Mouse (Mus musculus) brain, embryonic 14.5 days (tissue): ENCODE measurements at regions not wholly inside any gene's neighbourhood (a gene's known extent, or its start where the extent isn't known, plus 50 kb on each side); places are given as distances from the start of the nearest gene placed in this dataset.

ENCODE experiments used
- DNase-seq: peaks from one replicate; pipeline ENCODE4 v3.0.0-alpha.2; 2011; ENCODE audit warnings: low read depth
- CTCF ChIP-seq: fragments of 200-500 bp; IDR thresholded peaks from 2 replicates; pipeline ENCODE4 v1.5.1; 2012; ENCODE audit warnings: inconsistent platforms, mild to moderate bottlenecking, moderate library complexity, borderline replicate concordance; ENCODE audit not compliant: insufficient read depth, insufficient read length; ENCODE audit errors: extremely low read depth
- POLR2A ChIP-seq: fragments of 200-500 bp; IDR thresholded peaks from 2 replicates; pipeline ENCODE4 v1.6.1; 2012; ENCODE audit warnings: mild to moderate bottlenecking, inconsistent platforms, borderline replicate concordance; ENCODE audit not compliant: poor library complexity, insufficient read depth, insufficient read length, severe bottlenecking; ENCODE audit errors: extremely low read depth

- no peak for DNase-seq
Observed at GRCm38 (mm10) chr1:118741286-118741685, 113.5 kb downstream of the Tfcp2l1 start.

GRCm38 (mm10) chr1:118748196-118748595 lies 120.5 kb downstream of the Tfcp2l1 start:
- no peak for DNase-seq
- TF ChIP-seq CTCF: no peak
- no peak for TF ChIP-seq POLR2A

More at GRCm38 (mm10) chr1:118741286-118741685, 113.5 kb downstream of the Tfcp2l1 start:
- no peak for TF ChIP-seq CTCF
- no peak for TF ChIP-seq POLR2A

GRCm38 (mm10) chr1:118752869-118753268 lies 125.1 kb downstream of the Tfcp2l1 start:
- TF ChIP-seq CTCF (no peak), POLR2A (no peak)
- DNase-seq: no peak

GRCm38 (mm10) chr1:118756171-118756865 lies 128.6 kb downstream of the Tfcp2l1 start:
- no peak for TF ChIP-seq POLR2A
- no peak for TF ChIP-seq CTCF
- peak; percentile 11 for DNase-seq

- no peak for TF ChIP-seq POLR2A
- no peak for TF ChIP-seq CTCF
- DNase-seq: no peak
Observed at GRCm38 (mm10) chr1:118757340-118758030, 129.7 kb downstream of the Tfcp2l1 start.

- TF ChIP-seq POLR2A: no peak
- no peak for TF ChIP-seq CTCF
- DNase-seq: no peak
Observed at GRCm38 (mm10) chr1:118758031-118758400, 130.3 kb downstream of the Tfcp2l1 start.

- DNase-seq: peak; percentile 94
- TF ChIP-seq CTCF (peak; percentile 82), POLR2A (no peak)
Observed at GRCm38 (mm10) chr1:118759141-118759932, 131.6 kb downstream of the Tfcp2l1 start.

GRCm38 (mm10) chr1:118765525-118765924 lies 137.8 kb downstream of the Tfcp2l1 start:
- peak; percentile 62 for DNase-seq
- no peak for TF ChIP-seq POLR2A
- TF ChIP-seq CTCF: no peak

GRCm38 (mm10) chr1:118768831-118769230 lies 141.1 kb downstream of the Tfcp2l1 start:
- peak; percentile 85 for DNase-seq
- TF ChIP-seq CTCF (peak; percentile 78; the same call in 1 of the 2 replicates), POLR2A (no peak)

GRCm38 (mm10) chr1:118772261-118772660 lies 144.5 kb downstream of the Tfcp2l1 start:
- peak; percentile 62 for DNase-seq
- peak; percentile 65; the same call in 1 of the 2 replicates for TF ChIP-seq CTCF
- TF ChIP-seq POLR2A: no peak
